Mouse (Mus musculus): ENCODE results near the gene Hephl1.

GRCm38 (mm10) chr9:15020561-15021080 lies 91.3 kb downstream of the Hephl1 start:
- TF ChIP-seq CTCF (IDR thresholded peaks at IDR 0.05; ENCODE audit: borderline replicate concordance, control insufficient read depth, extremely low read depth, insufficient read depth, low read length, poor library complexity) = no peak
- no peak for TF ChIP-seq POLR2A (IDR thresholded peaks at IDR 0.05; ENCODE audit: control insufficient read depth, extremely low read depth, insufficient read depth, low read length, poor library complexity)

Measured in thymus, adult 2 months (tissue).